Mouse (Mus musculus): ENCODE measurements at regions not wholly inside any gene's neighbourhood (a gene's known extent, or its start where the extent isn't known, plus 50 kb on each side); places are given as distances from the start of the nearest gene placed in this dataset.

GRCm38 (mm10) chr9:6665679-6666078 is 396.0 kb upstream of the Ddi1 start:
- Histone ChIP-seq H3K27ac (ENCODE audit: low read depth, low read length) (no peak overlapping the region), H3K9ac (no peak overlapping the region), H3K4me2 (ENCODE audit: low read depth) (no peak overlapping the region), H3K4me1 (ENCODE audit: insufficient read depth) (no peaks in the 10 kb centered on the region), H3K9me3 (ENCODE audit: low read length) (no peaks in the 10 kb centered on the region), H3K27me3 (ENCODE audit: insufficient read depth, low read length) (no peaks in the 10 kb centered on the region), H3K4me3 (ENCODE audit: low read depth, low read length) (no peak overlapping the region), H3K36me3 (ENCODE audit: insufficient read depth) (no peaks in the 10 kb centered on the region)
- no peak for DNase-seq
- no peak for TF ChIP-seq CTCF (IDR thresholded peaks at IDR 0.05; ENCODE audit: low read depth)
- 79% methylated on average over 2 of the region's 2 CpGs for WGBS
- ATAC-seq: no peak

GRCm38 (mm10) chr9:6652267-6652994 is 382.8 kb upstream of the Ddi1 start:
- Histone ChIP-seq H3K9me3 (ENCODE audit: low read length) (no peaks in the 10 kb centered on the region), H3K4me1 (ENCODE audit: insufficient read depth) (no peaks in the 10 kb centered on the region), H3K9ac (no peak overlapping the region), H3K4me3 (ENCODE audit: low read depth, low read length) (no peak overlapping the region), H3K27ac (ENCODE audit: low read depth, low read length) (no peak overlapping the region), H3K36me3 (ENCODE audit: insufficient read depth) (no peaks in the 10 kb centered on the region), H3K27me3 (ENCODE audit: insufficient read depth, low read length) (no peaks in the 10 kb centered on the region), H3K4me2 (ENCODE audit: low read depth) (no peak overlapping the region)
- DNase-seq: no peak
- WGBS: 85% methylated on average over 4 of the region's 4 CpGs
- no peak for TF ChIP-seq CTCF (IDR thresholded peaks at IDR 0.05; ENCODE audit: low read depth)
- no peak for ATAC-seq

- Histone ChIP-seq H3K4me2 (ENCODE audit: low read depth) (no peak overlapping the region), H3K27ac (ENCODE audit: low read depth, low read length) (no peak overlapping the region), H3K27me3 (ENCODE audit: insufficient read depth, low read length) (no peaks in the 10 kb centered on the region), H3K4me3 (ENCODE audit: low read depth, low read length) (no peak overlapping the region), H3K9me3 (ENCODE audit: low read length) (no peaks in the 10 kb centered on the region), H3K36me3 (ENCODE audit: insufficient read depth) (no peaks in the 10 kb centered on the region), H3K9ac (no peak overlapping the region), H3K4me1 (ENCODE audit: insufficient read depth) (no peaks in the 10 kb centered on the region)
- WGBS: 88% methylated on average over 6 of the region's 6 CpGs
- TF ChIP-seq CTCF (IDR thresholded peaks at IDR 0.05; ENCODE audit: low read depth): no peak
- no peak for DNase-seq
- no peak for ATAC-seq
Measured at GRCm38 (mm10) chr9:6651572-6652236, 382.1 kb upstream of the Ddi1 start.

- H3K27ac ChIP-seq (ENCODE audit: low read depth, low read length): no peak overlapping the region
- H3K9me3 ChIP-seq (ENCODE audit: low read length): no peaks in the 10 kb centered on the region
- TF ChIP-seq CTCF (IDR thresholded peaks at IDR 0.05; ENCODE audit: low read depth): no peak
- H3K36me3 ChIP-seq (ENCODE audit: insufficient read depth): no peaks in the 10 kb centered on the region
- ATAC-seq: no peak
- no peak overlapping the region for H3K9ac ChIP-seq
- H3K4me2 ChIP-seq (ENCODE audit: low read depth): no peak overlapping the region
- H3K4me3 ChIP-seq (ENCODE audit: low read depth, low read length): no peak overlapping the region
- WGBS: 81% methylated on average over 3 of the region's 3 CpGs
- no peak for DNase-seq
- H3K4me1 ChIP-seq (ENCODE audit: insufficient read depth): no peaks in the 10 kb centered on the region
- H3K27me3 ChIP-seq (ENCODE audit: insufficient read depth, low read length): no peaks in the 10 kb centered on the region; the same call in 1 of the 2 replicates
Measured at GRCm38 (mm10) chr9:6645796-6646309, 376.2 kb upstream of the Ddi1 start.

GRCm38 (mm10) chr9:6645321-6645720 is 375.7 kb upstream of the Ddi1 start:
- H3K27me3 ChIP-seq (ENCODE audit: insufficient read depth, low read length): no peaks in the 10 kb centered on the region; the same call in 1 of the 2 replicates
- ATAC-seq (no peak), DNase-seq (no peak)
- H3K36me3 ChIP-seq (ENCODE audit: insufficient read depth): no peaks in the 10 kb centered on the region
- no peak overlapping the region for H3K27ac ChIP-seq (ENCODE audit: low read depth, low read length)
- no peak overlapping the region for H3K4me2 ChIP-seq (ENCODE audit: low read depth)
- no peak overlapping the region for H3K9ac ChIP-seq
- TF ChIP-seq CTCF (IDR thresholded peaks at IDR 0.05; ENCODE audit: low read depth): no peak
- 66% methylated on average over 2 of the region's 2 CpGs for WGBS
- H3K9me3 ChIP-seq (ENCODE audit: low read length): no peaks in the 10 kb centered on the region
- no peaks in the 10 kb centered on the region for H3K4me1 ChIP-seq (ENCODE audit: insufficient read depth)
- no peak overlapping the region for H3K4me3 ChIP-seq (ENCODE audit: low read depth, low read length)

- H3K27me3 ChIP-seq (ENCODE audit: insufficient read depth, low read length): no peaks in the 10 kb centered on the region
- WGBS: 84% methylated on average over 2 of the region's 2 CpGs
Measured at GRCm38 (mm10) chr9:6617155-6617554, 347.5 kb upstream of the Ddi1 start.

GRCm38 (mm10) chr9:6609284-6609627 is 339.6 kb upstream of the Ddi1 start:
- Histone ChIP-seq H3K27me3 (ENCODE audit: insufficient read depth, low read length) (no peaks in the 10 kb centered on the region), H3K4me2 (ENCODE audit: low read depth) (no peak overlapping the region), H3K27ac (ENCODE audit: low read depth, low read length) (no peak overlapping the region), H3K4me1 (ENCODE audit: insufficient read depth) (no peaks in the 10 kb centered on the region), H3K9ac (no peak overlapping the region), H3K4me3 (ENCODE audit: low read depth, low read length) (no peak overlapping the region), H3K9me3 (ENCODE audit: low read length) (no peaks in the 10 kb centered on the region), H3K36me3 (ENCODE audit: insufficient read depth) (no peaks in the 10 kb centered on the region)
- ATAC-seq: no peak
- 87% methylated on average over 1 of the region's 1 CpGs for WGBS
- DNase-seq: no peak
- no peak for TF ChIP-seq CTCF (IDR thresholded peaks at IDR 0.05; ENCODE audit: low read depth)

More at GRCm38 (mm10) chr9:6617155-6617554, 347.5 kb upstream of the Ddi1 start:
- no peak overlapping the region for H3K9ac ChIP-seq
- H3K4me1 ChIP-seq (ENCODE audit: insufficient read depth): no peaks in the 10 kb centered on the region
- no peak overlapping the region for H3K4me3 ChIP-seq (ENCODE audit: low read depth, low read length)
- DNase-seq: no peak
- no peaks in the 10 kb centered on the region for H3K36me3 ChIP-seq (ENCODE audit: insufficient read depth)
- H3K27ac ChIP-seq (ENCODE audit: low read depth, low read length): no peak overlapping the region
- no peak overlapping the region for H3K4me2 ChIP-seq (ENCODE audit: low read depth)
- ATAC-seq: no peak
- no peak for TF ChIP-seq CTCF (IDR thresholded peaks at IDR 0.05; ENCODE audit: low read depth)
- no peaks in the 10 kb centered on the region for H3K9me3 ChIP-seq (ENCODE audit: low read length)

All from forebrain, postnatal 0 days (tissue).